Mouse (Mus musculus): ENCODE data around the gene Gimap8.

Gimap8 gene

DNA sequence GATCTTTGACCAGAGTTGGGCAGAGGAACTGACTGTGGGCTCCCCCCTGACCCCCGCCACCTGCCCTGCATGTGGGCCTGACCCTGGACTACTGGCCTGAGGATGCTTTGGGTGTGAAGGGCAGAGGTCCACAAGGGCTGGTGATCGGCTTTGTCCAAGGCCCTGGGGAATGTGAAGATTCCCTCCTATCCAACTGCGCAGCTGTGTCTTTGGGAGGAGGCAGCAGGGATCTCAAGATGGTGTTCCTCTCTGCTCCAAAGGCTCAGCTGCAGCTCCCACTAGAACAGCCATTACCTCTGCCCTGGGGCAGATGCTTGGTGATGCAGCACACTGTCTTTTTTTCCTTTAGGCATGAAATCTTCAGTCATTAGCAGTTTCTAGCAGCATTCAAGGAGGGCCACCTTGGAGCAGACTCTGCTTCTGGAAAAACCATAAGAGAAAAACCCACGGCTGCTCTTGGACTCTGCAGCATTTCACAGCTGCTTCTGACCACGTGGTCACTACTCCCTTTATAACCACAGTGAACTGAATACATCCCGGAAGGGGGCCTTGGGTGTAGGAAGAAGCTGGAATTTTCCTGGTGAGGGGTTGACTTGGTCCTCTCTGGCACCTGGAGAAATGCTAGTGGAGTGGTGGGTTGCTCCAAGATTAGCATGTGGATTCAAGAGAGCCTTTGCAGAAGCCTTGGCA, 9.1 kb upstream of the Gimap8 start:
- DNase-seq (ENCODE audit: low read depth, low spot score) = no peak

DNA sequence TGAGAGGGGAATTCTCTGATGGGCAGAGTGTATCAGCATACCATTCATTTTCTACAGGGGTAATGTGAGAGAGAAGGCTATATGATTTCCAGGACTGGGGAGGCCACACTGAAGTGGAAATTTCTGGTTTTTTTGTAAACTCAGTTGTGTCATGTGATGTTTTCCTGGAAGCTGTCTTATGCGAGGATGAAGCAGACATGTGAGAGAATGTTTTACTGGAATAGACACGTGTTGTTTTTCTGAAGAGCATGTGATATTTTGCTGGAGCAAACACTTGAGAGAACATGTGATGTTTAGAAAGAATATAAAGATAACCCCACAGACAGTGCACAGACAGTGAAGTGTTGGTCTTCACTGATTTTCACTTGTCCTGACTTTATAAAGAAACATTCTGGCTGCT, 8.5 kb upstream of the Gimap8 start:
- no peak for DNase-seq (ENCODE audit: low read depth, low spot score)

- DNase-seq (ENCODE audit: low read depth, low spot score) = no peak
Observed at GRCm38 (mm10) chr6:48641391-48641790, 5.6 kb upstream of the Gimap8 start.

DNA sequence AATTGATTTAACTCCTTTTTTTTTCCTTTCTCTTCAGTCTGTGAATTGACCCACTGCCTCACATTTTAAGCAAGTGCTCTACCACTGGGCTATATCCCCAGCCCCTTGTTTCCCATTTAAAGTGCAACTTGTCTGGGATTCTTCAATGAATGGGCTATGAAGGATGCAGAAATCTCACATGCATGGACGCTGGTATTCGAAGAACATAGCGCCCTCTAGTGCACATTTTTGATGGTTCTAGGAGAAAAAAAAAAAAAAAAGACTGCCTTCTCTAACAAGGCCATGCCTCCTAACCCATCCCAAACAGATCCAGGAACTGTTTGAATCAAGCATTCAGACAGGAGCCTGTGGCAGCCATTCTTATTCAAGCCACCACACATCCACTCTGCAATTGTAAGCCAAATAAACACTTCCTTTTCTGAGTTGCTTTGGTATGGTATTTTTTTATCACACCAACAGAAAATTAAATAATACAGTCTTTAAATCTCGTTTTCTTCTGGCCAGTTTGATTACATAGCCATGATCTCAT, 4.2 kb upstream of the Gimap8 start:
- DNase-seq (ENCODE audit: low read depth, low spot score) = no peak

- no peak for DNase-seq (ENCODE audit: low read depth, low spot score)
Observed at GRCm38 (mm10) chr6:48645660-48646308, 1.2 kb upstream of the Gimap8 start.

DNA sequence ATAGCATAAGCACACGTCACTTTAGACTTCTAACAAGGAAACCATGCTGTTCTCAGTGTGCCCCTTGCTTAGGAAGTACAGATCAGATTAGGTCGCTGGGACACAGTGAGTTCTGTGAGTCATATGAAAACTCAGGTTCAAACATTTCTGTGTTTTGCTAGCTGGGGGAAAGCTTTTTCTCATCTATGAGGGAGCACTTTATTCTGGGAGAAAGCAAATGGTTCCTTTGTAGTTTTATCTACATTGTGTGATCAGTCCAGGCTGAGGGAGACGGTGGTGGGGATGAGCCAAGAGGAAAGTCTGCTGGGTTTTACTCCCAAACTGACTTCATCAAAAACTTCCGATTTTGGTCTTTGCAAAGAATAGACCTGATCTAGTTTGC, 734 bp upstream of the Gimap8 start:
- DNase-seq (ENCODE audit: low read depth, low spot score) = no peak

GRCm38 (mm10) chr6:48647611-48648010, 577 bp downstream of the Gimap8 start:
- no peak for DNase-seq (ENCODE audit: low read depth, low spot score)

DNA sequence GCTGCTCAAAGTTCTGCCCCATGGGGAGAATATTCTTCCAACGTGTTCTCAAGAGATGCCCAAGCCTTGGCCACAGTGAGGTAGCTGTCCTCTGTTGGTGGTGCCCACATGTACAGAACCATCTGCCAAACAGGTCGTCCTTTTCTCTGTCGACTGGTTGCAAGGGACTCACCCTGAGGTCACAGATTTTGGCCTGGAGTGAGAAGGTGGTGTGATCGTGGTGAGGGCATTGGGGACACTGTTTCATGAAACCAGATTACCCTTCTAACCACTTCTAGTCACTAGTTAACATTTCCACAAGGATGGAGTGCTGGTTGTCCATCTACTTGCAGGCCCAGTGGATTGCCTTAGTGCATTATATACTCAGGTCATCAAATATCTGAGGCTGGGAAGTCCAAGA, 1.7 kb downstream of the Gimap8 start:
- DNase-seq (ENCODE audit: low read depth, low spot score) = no peak

- DNase-seq (ENCODE audit: low read depth, low spot score) = no peak
Observed at GRCm38 (mm10) chr6:48650041-48650440, 3.0 kb downstream of the Gimap8 start.

GRCm38 (mm10) chr6:48658721-48659120, 11.7 kb downstream of the Gimap8 start:
- no peak for DNase-seq (ENCODE audit: low read depth, low spot score)

- no peak for DNase-seq (ENCODE audit: low read depth, low spot score)
Observed at GRCm38 (mm10) chr6:48664750-48665149, 17.7 kb downstream of the Gimap8 start.

DNA sequence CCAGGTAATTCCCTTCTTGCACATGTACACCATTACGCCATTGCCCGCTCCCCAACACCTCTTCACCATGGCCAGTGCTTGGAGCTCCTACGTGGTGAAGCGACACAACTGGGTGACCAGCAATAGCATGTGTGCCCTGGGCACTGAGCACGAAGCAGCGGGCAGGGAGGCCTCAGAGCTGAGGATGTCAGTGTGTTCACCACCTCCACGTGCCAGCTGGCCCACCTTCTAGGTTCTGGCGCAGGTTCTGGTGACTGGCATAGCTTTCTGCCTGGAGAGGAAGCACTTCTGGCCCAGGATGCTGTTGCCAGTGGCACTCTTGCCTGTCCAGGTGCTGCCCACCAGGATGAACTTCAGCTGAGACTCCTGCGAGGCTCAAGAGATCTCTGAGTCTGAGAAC, 18.4 kb downstream of the Gimap8 start:
- DNase-seq (ENCODE audit: low read depth, low spot score) = no peak

DNA sequence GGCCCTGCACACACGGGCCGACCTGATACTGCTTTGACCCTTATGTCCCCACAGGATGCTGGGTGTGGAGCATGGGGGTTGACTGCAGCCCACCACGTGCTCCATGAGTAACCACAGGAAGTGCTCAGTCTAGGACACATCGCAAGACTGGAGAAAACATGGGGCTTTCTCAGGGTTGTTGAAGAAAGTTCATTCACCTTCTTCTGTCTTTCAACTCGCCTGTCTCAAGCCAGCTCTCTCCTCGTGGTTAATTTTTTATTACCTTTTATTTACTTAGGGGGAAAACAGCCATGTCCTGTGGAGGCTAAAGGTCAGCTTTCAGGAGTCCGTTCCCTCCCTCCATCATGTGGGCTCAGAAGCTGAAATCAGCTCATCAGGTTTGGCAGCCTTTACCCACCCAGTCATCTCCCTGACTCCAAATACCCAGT, 19.1 kb downstream of the Gimap8 start:
- no peak for DNase-seq (ENCODE audit: low read depth, low spot score)

DNA sequence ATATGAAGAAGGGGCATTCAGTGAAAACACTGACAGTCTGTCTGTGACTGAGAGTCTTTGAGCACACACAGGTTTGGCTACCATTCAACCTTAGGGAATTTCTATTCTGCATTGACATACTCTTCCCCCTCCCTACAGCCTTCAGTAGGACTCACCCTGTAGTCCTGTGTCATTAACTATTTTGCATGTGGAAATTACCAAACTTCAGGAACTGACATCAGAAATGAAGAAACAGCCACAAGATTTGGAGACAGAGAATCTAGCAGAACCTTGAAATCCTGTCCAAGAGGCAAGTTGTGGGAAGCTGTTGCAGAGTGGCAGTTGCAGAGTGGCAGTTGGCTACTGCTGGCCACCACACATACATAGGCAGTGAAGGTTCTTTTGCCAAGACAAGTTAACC, 21.0 kb downstream of the Gimap8 start:
- no peak for DNase-seq (ENCODE audit: low read depth, low spot score)

DNA sequence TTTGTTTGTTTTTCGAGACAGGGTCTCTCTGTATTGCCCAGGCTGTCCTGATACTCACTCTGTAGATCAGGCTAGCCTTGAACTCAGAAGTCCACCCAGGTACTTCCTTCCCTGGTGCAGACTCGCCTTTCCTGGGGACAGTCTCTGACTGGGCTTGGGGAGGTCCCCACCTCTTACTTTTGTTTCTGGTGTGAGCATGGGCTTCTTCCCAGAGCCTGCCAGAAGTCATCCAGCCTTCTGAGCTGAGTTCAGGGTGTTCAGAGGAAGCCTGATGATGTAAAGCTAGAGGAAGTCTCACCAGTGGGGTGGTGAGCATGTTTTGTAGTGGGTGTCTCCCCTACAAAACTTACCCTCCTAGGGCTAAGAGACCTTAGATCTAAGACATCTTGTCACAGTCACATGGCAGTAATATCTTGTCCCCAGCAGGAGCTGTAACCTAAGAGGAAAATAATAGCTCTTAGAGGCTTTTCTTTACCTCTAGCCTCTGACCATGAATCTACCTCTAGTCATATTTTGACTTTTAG, 22.5 kb downstream of the Gimap8 start:
- no peak for DNase-seq (ENCODE audit: low read depth, low spot score)

DNA sequence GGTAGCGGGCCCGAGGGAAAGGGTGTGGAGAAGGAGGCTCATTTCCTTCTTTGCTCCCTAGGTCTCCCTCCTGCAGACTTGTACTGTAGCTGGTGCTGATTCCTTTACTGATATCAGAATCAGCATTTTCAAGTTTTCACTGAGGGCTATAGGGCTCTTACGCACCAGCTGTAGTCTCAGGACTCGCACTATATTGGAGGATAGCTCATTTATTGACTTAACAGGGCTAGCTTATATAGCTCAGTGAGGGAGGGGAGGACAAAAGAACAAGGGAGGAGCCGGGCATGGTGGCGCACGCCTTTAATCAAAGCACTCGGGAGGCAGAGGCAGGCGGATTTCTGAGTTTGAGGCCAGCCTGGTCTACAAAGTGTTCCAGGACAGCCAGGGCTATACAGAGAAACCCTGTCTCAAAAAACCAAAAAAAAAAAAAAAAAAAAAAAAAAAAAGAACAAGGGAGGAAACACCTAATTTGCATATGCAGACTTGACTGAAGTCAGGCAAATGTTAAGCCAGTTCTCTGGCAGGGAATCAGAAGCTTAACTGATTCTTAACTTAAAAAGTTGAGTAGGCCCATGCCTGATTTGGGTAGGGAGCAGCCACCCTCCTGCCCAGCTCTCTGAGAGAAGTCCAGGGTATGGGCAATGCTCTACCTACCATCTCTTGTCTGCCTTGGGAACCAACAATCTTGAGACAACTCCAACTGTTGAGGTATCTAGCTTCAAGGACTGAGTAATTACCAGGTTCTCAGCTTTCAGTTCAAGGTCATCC, 27.4 kb downstream of the Gimap8 start:
- no peak for DNase-seq (ENCODE audit: low read depth, low spot score)

DNA sequence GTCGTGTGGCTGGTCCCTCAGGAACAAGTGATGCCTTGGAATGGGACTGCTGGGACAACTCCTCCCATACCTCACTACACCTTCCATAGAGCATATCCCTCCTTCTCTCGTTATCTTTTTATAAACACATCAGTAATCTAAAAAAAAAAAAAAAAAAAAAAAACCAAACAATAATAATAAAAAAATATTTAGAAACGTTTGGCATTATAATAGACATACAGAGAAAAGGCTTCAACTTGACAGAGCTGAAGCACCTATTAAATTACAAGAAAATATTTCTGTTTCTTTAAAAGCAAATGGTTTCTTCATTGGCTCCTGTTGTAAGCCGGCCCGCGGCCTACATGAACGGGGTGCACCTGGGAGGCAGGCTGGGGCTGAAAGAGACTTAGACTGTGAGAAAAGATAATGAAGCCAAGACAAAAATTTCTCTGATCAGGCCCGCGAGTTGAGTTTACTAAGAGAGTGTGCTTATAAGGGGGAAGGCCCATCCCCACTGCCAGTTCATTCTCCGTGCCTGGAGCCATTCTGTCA, 28.4 kb downstream of the Gimap8 start:
- DNase-seq (ENCODE audit: low read depth, low spot score) = no peak

- peak; percentile 36 for DNase-seq (ENCODE audit: low read depth, low spot score)
Observed at GRCm38 (mm10) chr6:48675931-48676859, 29.2 kb downstream of the Gimap8 start, which contains the start of gene Gimap9. Gimap9 (plus strand) TSS chr6:48676129.

DNA sequence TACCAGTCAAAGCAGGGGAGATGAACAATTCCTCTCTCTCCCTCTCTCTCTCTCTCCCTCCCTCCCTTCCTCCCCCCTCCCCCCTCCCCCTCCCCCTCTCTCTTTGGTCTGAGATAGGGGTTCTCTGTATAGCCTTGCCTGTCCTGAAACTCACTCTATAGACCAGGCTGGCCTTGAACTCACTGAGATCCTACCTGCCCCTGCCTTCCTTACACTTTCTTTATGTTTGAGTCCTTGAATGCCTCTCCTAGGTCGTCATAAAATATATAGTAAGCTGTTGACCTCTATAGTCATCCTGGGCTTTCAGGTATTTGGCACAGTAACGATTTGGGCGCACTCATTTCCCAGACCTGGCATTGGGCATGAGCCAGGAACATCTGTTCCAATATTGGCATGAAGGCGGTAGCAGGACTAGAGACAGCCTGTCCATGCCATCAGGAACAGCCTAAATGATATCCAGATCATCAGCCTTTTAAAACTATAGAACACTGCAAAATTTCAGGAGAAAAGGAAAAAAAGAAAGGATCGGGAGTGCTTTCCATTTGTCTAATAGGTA, 29.9 kb downstream of the Gimap8 start:
- DNase-seq (ENCODE audit: low read depth, low spot score) = no peak

DNA sequence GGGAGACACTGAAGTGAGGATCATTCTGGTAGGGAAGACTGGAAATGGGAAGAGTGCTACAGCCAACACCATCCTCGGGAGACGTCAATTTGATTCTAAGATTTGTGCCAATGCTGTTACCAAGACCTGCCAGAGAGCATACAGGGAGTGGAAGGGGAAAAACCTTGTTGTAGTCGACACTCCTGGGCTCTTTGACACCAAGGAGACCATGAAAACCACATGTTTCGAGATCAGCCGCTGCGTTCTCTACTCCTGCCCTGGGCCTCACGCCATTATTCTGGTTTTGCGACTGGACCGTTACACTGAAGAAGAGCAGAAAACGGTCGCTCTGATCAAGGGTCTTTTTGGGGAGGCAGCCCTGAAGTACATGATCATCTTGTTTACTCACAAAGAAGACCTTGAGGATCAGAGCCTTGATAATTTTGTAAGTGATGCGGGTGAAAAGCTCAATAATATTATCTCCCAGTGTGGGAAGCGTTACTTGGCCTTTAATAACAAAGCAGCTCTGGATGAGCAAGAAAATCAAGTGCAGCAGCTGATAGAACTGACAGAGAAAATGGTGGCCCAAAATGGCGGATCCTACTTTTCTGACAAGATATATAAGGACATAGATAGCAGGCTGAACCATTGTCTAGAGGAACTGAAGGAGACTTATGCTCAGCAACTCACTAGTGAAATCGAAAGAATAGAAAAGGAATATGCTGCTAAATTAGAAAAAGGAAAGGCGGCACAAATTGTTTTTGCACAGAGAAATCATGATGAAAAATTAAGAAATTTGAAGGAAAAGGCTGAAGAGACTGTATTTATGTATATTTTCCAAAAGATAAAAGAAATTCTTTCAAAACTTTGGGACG, 30.7 kb downstream of the Gimap8 start:
- DNase-seq (ENCODE audit: low read depth, low spot score) = no peak
